Mouse (Mus musculus) common myeloid progenitor, adult 5-6 weeks (primary cell): ENCODE data around the gene Tfap2a. TPM values are rescaled to one million over a fixed set of nuclear protein-coding genes. Genes with fewer than 3 reads are reported as not detected.
A peak's percentile ranks its signal among the peaks of the same experiment; 100 is the strongest.

Source experiments
- ATAC-seq: replicated peaks from 2 replicates; pipeline ENCODE4 v1.8.0; 2016; ENCODE audit warnings: low read depth, mild to moderate bottlenecking, moderate TSS enrichment, inconsistent platforms; ENCODE audit not compliant: poor library complexity, severe bottlenecking
- total RNA-seq: library from RNA; stranded (forward); fragments of 200-1000, 187-1606 nt; gene quantifications from 2 replicates; pipeline ENCODE4 v1.2.3, GENCODE M21; 2017

The Tfap2a gene
- total RNA-seq, 1 experiment from 2014 or later: 0.23 TPM

- ATAC-seq: no peak
Observed at GRCm38 (mm10) chr13:40716771-40717716, 21.1 kb downstream of the Tfap2a start.

GRCm38 (mm10) chr13:40714531-40714930, 23.6 kb downstream of the Tfap2a start:
- no peak for ATAC-seq

- ATAC-seq: no peak
Observed at GRCm38 (mm10) chr13:40713681-40714080, 24.5 kb downstream of the Tfap2a start.

- ATAC-seq: no peak
Observed at GRCm38 (mm10) chr13:40713241-40713640, 24.9 kb downstream of the Tfap2a start.

- ATAC-seq: no peak
Observed at GRCm38 (mm10) chr13:40712526-40712832, 25.7 kb downstream of the Tfap2a start.

GRCm38 (mm10) chr13:40711661-40712525, 26.3 kb downstream of the Tfap2a start:
- no peak for ATAC-seq

GRCm38 (mm10) chr13:40710062-40710342, 28.2 kb downstream of the Tfap2a start:
- ATAC-seq: no peak

GRCm38 (mm10) chr13:40709321-40710061, 28.7 kb downstream of the Tfap2a start:
- ATAC-seq: no peak

GRCm38 (mm10) chr13:40708913-40709312, 29.3 kb downstream of the Tfap2a start:
- ATAC-seq: no peak

GRCm38 (mm10) chr13:40708271-40708670, 29.9 kb downstream of the Tfap2a start:
- ATAC-seq: no peak

GRCm38 (mm10) chr13:40707646-40708045, 30.5 kb downstream of the Tfap2a start:
- ATAC-seq: no peak

GRCm38 (mm10) chr13:40706612-40707011, 31.6 kb downstream of the Tfap2a start:
- no peak for ATAC-seq

GRCm38 (mm10) chr13:40705821-40706425, 32.3 kb downstream of the Tfap2a start:
- ATAC-seq: no peak

- no peak for ATAC-seq
Observed at GRCm38 (mm10) chr13:40704864-40705455, 33.2 kb downstream of the Tfap2a start.

- no peak for ATAC-seq
Observed at GRCm38 (mm10) chr13:40703982-40704501, 34.1 kb downstream of the Tfap2a start.

GRCm38 (mm10) chr13:40703123-40703797, 34.9 kb downstream of the Tfap2a start:
- ATAC-seq: no peak

GRCm38 (mm10) chr13:40702361-40703122, 35.6 kb downstream of the Tfap2a start:
- no peak for ATAC-seq

- 0 out of 2 replicates have a peak, but pooled peaks have one; percentile 15 for ATAC-seq
Observed at GRCm38 (mm10) chr13:40701691-40702090, 36.5 kb downstream of the Tfap2a start.
